19 mouse cellular contexts compared by ENCODE assay signal in genomic region chr10:8059769-8060168, GRCm38 (mm10).
A peak's percentile ranks its signal among the peaks of the same experiment; 100 is the strongest.
DNase-seq lines count a peak whose midpoint lies in the region; ATAC-seq and TF ChIP-seq lines count a peak whose summit lies in the region.
"Had no signal": no experiment of that assay in that cellular context is flagged by ENCODE, and none has a peak within 500 bp of the region (broad histone marks: within the 10 kb centered on the region; RNA-seq: fewer than 3 reads in every experiment).

No protein-coding gene starts in this region.

- no peak overlapping the region for H3K9ac ChIP-seq in hindbrain, embryonic 16.5 days (ENCODE audit: low read depth, low read length)
- H3K9ac ChIP-seq in hindbrain, embryonic 13.5 days, result no peak overlapping the region
- H3K9ac ChIP-seq in lung, embryonic 14.5 days, result no peak overlapping the region
- H3K9ac ChIP-seq: embryonic facial prominence, embryonic 12.5 days; forebrain, embryonic 13.5 days; liver, postnatal 0 days; neural tube, embryonic 12.5 days had no signal

- H3K4me2 ChIP-seq in hindbrain, embryonic 16.5 days (ENCODE audit: low read length), result no peak overlapping the region
- H3K4me2 ChIP-seq in hindbrain, embryonic 13.5 days, result no peak overlapping the region
- H3K4me2 ChIP-seq in lung, embryonic 14.5 days, result no peak overlapping the region
- H3K4me2 ChIP-seq: embryonic facial prominence, embryonic 12.5 days; forebrain, embryonic 13.5 days; neural tube, embryonic 12.5 days had no signal

- H3K4me3 ChIP-seq in hindbrain, embryonic 16.5 days (ENCODE audit: low read length), result no peak overlapping the region
- H3K4me3 ChIP-seq in hindbrain, embryonic 13.5 days, result no peak overlapping the region
- no peak overlapping the region for H3K4me3 ChIP-seq in lung, embryonic 14.5 days (ENCODE audit: low read depth, low read length)
- no peak overlapping the region for H3K4me3 ChIP-seq in bone marrow macrophage, adult 2 months (ENCODE audit: insufficient read depth, low read length)
- H3K4me3 ChIP-seq: embryonic facial prominence, embryonic 12.5 days; erythroblast, embryonic 14.5 days; forebrain, embryonic 13.5 days; neural tube, embryonic 12.5 days had no signal

- no peaks in the 10 kb centered on the region for H3K9me3 ChIP-seq in hindbrain, embryonic 16.5 days (ENCODE audit: control insufficient read depth, low read length)
- 0 out of 2 replicates have a peak, but pooled peaks cover 5% of the 10 kb centered on the region for H3K9me3 ChIP-seq in hindbrain, embryonic 13.5 days
- no peaks in the 10 kb centered on the region for H3K9me3 ChIP-seq in lung, embryonic 14.5 days (ENCODE audit: low read depth, low read length)
- H3K9me3 ChIP-seq: embryonic facial prominence, embryonic 12.5 days; forebrain, embryonic 13.5 days; neural tube, embryonic 12.5 days had no signal

- H3K36me3 ChIP-seq in hindbrain, embryonic 16.5 days (ENCODE audit: control insufficient read depth, insufficient read depth, low read length), result no peaks in the 10 kb centered on the region
- H3K36me3 ChIP-seq in hindbrain, embryonic 13.5 days, result no peaks in the 10 kb centered on the region
- no peaks in the 10 kb centered on the region for H3K36me3 ChIP-seq in lung, embryonic 14.5 days (ENCODE audit: insufficient read depth)
- H3K36me3 ChIP-seq: embryonic facial prominence, embryonic 12.5 days; neural tube, embryonic 12.5 days had no signal

- no peak for TF ChIP-seq POLR2A in bone marrow macrophage, adult 2 months (IDR thresholded peaks at IDR 0.05; ENCODE audit: borderline replicate concordance, low read depth, low read length)

- H3K27ac ChIP-seq in hindbrain, embryonic 16.5 days (ENCODE audit: low read depth, low read length), result no peak overlapping the region
- no peak overlapping the region for H3K27ac ChIP-seq in hindbrain, embryonic 13.5 days
- H3K27ac ChIP-seq in lung, embryonic 14.5 days (ENCODE audit: low read depth), result no peak overlapping the region
- peak overlapping the region; percentile 68 for H3K27ac ChIP-seq in bone marrow macrophage, adult 2 months (ENCODE audit: insufficient read depth, low read depth, low read length)
- H3K27ac ChIP-seq: embryonic facial prominence, embryonic 12.5 days; forebrain, embryonic 13.5 days; neural tube, embryonic 12.5 days had no signal

- no peak for TF ChIP-seq CTCF in lung, embryonic 14.5 days (IDR thresholded peaks at IDR 0.05; ENCODE audit: low read depth)
- TF ChIP-seq CTCF in bone marrow macrophage, adult 2 months (IDR thresholded peaks at IDR 0.05; ENCODE audit: low read depth, low read length), result no peak

- peak; percentile 74 for ATAC-seq in hindbrain, embryonic 16.5 days
- ATAC-seq in hindbrain, embryonic 13.5 days (ENCODE audit: low FRiP score), result no peak
- peak; percentile 52; the same call in 1 of the 2 replicates for ATAC-seq in lung, embryonic 14.5 days (ENCODE audit: insufficient read depth)
- ATAC-seq: forebrain, embryonic 13.5 days; inflammation-experienced regulatory T-cells, adult 6 months; liver, postnatal 0 days had no signal

- H3K27me3 ChIP-seq in hindbrain, embryonic 16.5 days (replicated peaks; ENCODE audit: control insufficient read depth, insufficient read depth, low read length), result no peaks in the 10 kb centered on the region
- no peaks in the 10 kb centered on the region for H3K27me3 ChIP-seq in hindbrain, embryonic 13.5 days
- no peaks in the 10 kb centered on the region for H3K27me3 ChIP-seq in lung, embryonic 14.5 days (ENCODE audit: insufficient read depth, low read length)
- H3K27me3 ChIP-seq: embryonic facial prominence, embryonic 12.5 days; forebrain, embryonic 13.5 days; neural tube, embryonic 12.5 days had no signal

- no peaks in the 10 kb centered on the region; the same call in 1 of the 2 replicates for H3K4me1 ChIP-seq in hindbrain, embryonic 16.5 days (ENCODE audit: control insufficient read depth, insufficient read depth, low read depth, low read length)
- no peaks in the 10 kb centered on the region for H3K4me1 ChIP-seq in hindbrain, embryonic 13.5 days (replicated peaks)
- H3K4me1 ChIP-seq in lung, embryonic 14.5 days (ENCODE audit: insufficient read depth), result no peaks in the 10 kb centered on the region
- peaks cover 30% of the 10 kb centered on the region for H3K4me1 ChIP-seq in bone marrow macrophage, adult 2 months (ENCODE audit: control insufficient read depth, insufficient read depth, low read length)
- H3K4me1 ChIP-seq: embryonic facial prominence, embryonic 12.5 days; neural tube, embryonic 12.5 days had no signal

- WGBS in hindbrain, embryonic 16.5 days, result 32% methylated on average over 1 of the region's 1 CpGs
- WGBS in hindbrain, embryonic 13.5 days, result 44% methylated on average over 1 of the region's 1 CpGs
- WGBS in lung, embryonic 14.5 days, result 66% methylated on average over 1 of the region's 1 CpGs

- DNase-seq in lung, embryonic 14.5 days, result peak; percentile 31
- no peak for DNase-seq in lung, postnatal 4 days
- DNase-seq in Muller cell, postnatal 12 days (ENCODE audit: inconsistent ontology term), result peak; percentile 59
- no peak for DNase-seq in kidney, postnatal 10 days
- DNase-seq: adrenal gland, adult 2 months; gastrocnemius, postnatal 14 days; kidney, postnatal 14 days; left cerebral cortex, postnatal 4 days; liver, postnatal 0 days; right cerebral cortex, adult 18-20 months; thymus, postnatal 25 days had no signal

Comparison
In these comparisons a context has a peak if more than half of its experiments do, and no peak if none do; other contexts are left out.
1. DNase-seq: peak in lung, embryonic 14.5 days (single experiment) and Muller cell, postnatal 12 days (single experiment); none in lung, postnatal 4 days (0 of 2) and kidney, postnatal 10 days (single experiment).